Mouse (Mus musculus): ENCODE data around the gene Tmem200c. TPM values are rescaled to one million over a fixed set of nuclear protein-coding genes. Genes with fewer than 3 reads are reported as not detected.
A peak's percentile ranks its signal among the peaks of the same experiment; 100 is the strongest.

Gene Tmem200c
- polyA plus RNA-seq, 1 experiment from 2014 or later: 0.65 TPM

DNA sequence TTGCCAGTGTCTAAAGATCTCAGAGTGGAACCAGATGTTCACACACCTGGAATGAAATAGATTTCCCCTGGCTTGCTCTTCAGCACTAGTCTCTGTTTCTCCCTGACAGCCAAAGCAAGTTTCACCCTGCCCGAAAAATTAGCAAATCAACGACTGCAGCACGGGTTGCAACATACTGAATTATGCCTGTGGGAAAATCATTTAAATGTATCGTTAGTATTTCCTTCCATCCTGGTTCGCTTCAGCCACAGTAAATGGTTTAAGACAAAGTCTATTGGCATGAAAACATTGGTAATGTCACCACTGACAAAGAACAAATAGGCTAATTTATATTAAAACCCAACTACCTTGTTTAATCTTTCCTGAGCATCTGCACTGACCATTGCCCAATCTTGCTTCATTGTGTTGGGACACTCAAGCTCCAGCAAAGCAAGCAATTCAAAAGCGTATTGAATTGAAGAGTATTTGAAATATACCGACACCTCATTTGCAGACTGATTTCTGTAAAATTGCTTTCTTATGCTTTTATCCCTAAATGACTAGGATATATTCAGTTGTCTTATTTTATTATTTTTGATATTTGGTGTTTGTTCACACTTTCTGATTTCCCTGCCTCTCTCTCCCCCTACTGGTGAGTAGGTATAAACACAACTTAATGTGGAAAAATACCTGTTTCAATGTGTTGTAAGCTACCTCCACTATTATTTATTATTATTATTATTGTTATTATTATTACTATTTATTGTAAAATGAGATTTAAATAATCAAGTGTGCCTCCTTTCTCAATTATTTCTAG is 25.9 kb downstream of the Tmem200c start:
- Histone ChIP-seq H3K27ac (no peak overlapping the region), H3K9ac (no peak overlapping the region), H3K4me2 (no peak overlapping the region), H3K36me3 (no peaks in the 10 kb centered on the region), H3K9me3 (no peaks in the 10 kb centered on the region), H3K4me1 (no peaks in the 10 kb centered on the region), H3K27me3 (no peaks in the 10 kb centered on the region), H3K4me3 (no peak overlapping the region)
- no peak for ATAC-seq (ENCODE audit: insufficient number of reproducible peaks, low FRiP score, low TSS enrichment, low read depth)
- WGBS: 53% methylated on average over 7 of the region's 7 CpGs

DNA sequence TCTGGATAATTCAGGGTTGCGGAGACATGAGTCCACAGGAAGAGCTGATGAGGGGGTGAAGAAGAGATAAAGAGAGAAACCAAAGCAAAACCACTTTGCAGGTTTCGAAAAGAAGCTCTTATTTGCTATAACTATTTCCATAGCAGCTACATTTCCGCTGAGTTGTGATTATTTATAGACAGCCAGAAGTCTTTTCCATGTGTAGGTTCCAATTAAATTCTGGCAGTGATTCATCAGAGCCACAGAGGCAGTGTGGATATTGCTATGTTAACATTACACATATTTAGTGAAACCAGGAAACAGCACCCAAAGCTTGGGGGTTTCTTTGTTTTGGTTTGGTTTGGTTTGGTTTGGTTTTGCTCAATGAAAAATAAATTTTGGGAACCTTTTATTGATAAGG is 37.8 kb downstream of the Tmem200c start:
- no peaks in the 10 kb centered on the region for H3K36me3 ChIP-seq
- H3K9me3 ChIP-seq: no peaks in the 10 kb centered on the region
- H3K27me3 ChIP-seq: no peaks in the 10 kb centered on the region
- no peak overlapping the region for H3K4me2 ChIP-seq
- H3K4me1 ChIP-seq: no peaks in the 10 kb centered on the region
- no peak for ATAC-seq (ENCODE audit: insufficient number of reproducible peaks, low FRiP score, low TSS enrichment, low read depth)
- 59% methylated on average over 3 of the region's 3 CpGs for WGBS
- H3K4me3 ChIP-seq: no peak overlapping the region
- no peak overlapping the region for H3K27ac ChIP-seq
- no peak overlapping the region for H3K9ac ChIP-seq

DNA sequence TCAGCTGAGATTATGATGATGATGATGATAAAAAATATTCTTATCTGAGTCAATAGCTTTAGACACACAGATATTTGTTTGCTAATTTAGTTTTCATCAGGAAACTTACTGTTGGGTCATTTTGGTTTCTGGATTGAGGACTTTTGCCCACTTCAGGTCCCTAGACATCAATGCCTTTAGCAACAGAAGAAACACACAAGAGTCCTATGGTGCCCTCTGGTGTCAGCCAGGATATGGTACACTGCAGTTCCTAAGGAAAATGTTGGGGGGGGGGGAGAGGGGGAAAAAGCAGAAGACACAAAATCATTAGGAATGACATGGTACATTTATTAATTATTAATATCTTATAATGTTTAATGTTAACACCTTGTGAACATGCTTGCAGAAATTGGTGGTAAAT is 42.0 kb downstream of the Tmem200c start:
- Histone ChIP-seq H3K27ac (no peak overlapping the region), H3K4me1 (no peaks in the 10 kb centered on the region), H3K9me3 (no peaks in the 10 kb centered on the region), H3K36me3 (no peaks in the 10 kb centered on the region), H3K4me3 (no peak overlapping the region), H3K4me2 (no peak overlapping the region), H3K27me3 (no peaks in the 10 kb centered on the region), H3K9ac (no peak overlapping the region)
- ATAC-seq (ENCODE audit: insufficient number of reproducible peaks, low FRiP score, low TSS enrichment, low read depth): no peak

DNA sequence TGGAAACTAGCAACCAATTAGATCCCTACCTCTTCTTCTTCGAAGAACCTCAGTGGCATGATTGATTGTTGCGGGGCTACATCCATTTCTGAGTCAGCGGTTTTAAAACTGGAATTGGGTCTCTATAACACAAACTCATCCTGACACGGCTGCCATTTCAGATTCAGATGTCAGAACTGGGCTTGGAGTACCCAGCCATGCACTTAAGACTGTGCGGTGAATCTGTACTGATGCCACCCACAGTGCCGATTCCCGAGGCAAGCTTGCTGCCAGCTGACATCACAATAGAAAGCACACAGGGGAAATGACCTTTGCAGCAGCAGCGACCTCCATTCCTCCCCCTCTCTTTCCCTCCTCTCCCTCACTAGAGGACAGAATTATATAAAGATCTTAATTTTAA is 47.6 kb downstream of the Tmem200c start:
- no peaks in the 10 kb centered on the region for H3K36me3 ChIP-seq
- no peak overlapping the region for H3K9ac ChIP-seq
- WGBS: 72% methylated on average over 8 of the region's 8 CpGs
- no peaks in the 10 kb centered on the region; the same call in 1 of the 2 replicates for H3K4me1 ChIP-seq
- H3K27ac ChIP-seq: no peak overlapping the region
- ATAC-seq (ENCODE audit: insufficient number of reproducible peaks, low FRiP score, low TSS enrichment, low read depth): no peak
- H3K4me2 ChIP-seq: no peak overlapping the region
- H3K27me3 ChIP-seq: 0 out of 2 replicates have a peak, but pooled peaks cover 4% of the 10 kb centered on the region
- H3K9me3 ChIP-seq: no peaks in the 10 kb centered on the region
- no peak overlapping the region for H3K4me3 ChIP-seq

DNA sequence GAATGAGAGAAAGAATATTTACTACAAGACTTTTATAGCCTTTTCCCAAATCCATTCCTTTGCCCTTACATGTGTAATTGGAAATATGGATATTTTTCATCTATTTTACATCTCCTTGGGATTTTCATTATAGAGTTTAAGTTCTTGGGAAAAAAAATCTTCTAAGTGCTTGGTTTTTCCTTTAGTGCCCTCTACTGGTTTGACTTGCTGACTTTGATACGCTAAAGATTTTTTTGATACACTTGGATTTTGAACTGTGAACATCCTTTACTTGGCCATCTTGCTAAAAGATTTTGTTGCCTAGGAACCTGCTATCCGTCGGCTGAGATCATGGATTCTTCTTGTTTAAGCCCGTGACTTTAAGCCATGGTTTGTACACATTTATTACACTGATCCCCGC is 48.8 kb downstream of the Tmem200c start:
- 0 out of 2 replicates have a peak, but pooled peaks cover 4% of the 10 kb centered on the region for H3K27me3 ChIP-seq

DNA sequence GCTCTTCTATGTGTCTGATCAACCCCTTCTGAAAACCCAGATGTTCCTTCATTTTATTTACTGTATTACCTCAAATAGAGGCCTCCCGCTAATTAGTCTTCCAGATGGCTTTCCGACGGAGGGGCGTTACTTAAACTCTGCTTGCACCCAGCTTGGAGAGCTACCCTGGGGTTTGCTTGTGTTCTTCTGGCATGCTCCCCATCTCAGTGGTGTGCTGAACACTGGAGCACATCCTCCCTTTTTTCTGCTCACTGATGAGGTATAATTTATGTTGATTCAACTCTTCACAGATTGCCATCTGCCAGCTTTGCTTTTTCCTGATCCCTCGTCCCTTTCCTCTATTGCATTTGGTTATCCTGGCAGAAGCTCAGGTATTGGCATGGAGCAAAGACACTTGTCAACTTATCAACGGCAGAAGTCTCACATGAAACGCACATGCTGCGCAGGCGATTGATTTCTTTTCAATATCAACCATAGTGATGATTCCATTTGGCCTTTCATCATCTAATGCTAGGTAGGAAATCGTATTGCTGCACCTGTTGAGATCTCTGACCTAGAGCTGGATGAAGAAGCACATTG is 49.6 kb downstream of the Tmem200c start:
- H3K36me3 ChIP-seq: no peaks in the 10 kb centered on the region
- no peaks in the 10 kb centered on the region for H3K9me3 ChIP-seq
- no peaks in the 10 kb centered on the region; the same call in 1 of the 2 replicates for H3K4me1 ChIP-seq
- no peak overlapping the region for H3K4me2 ChIP-seq
- no peak overlapping the region for H3K9ac ChIP-seq
- no peak overlapping the region for H3K4me3 ChIP-seq
- H3K27ac ChIP-seq: no peak overlapping the region
- H3K27me3 ChIP-seq: 0 out of 2 replicates have a peak, but pooled peaks cover 4% of the 10 kb centered on the region
- ATAC-seq (ENCODE audit: insufficient number of reproducible peaks, low FRiP score, low TSS enrichment, low read depth): no peak
- WGBS: 58% methylated on average over 10 of the region's 10 CpGs

More for the DNA sequence above, 48.8 kb downstream of the Tmem200c start:
- Histone ChIP-seq H3K27ac (no peak overlapping the region), H3K4me2 (no peak overlapping the region), H3K36me3 (no peaks in the 10 kb centered on the region), H3K9ac (no peak overlapping the region), H3K4me1 (no peaks in the 10 kb centered on the region; the same call in 1 of the 2 replicates), H3K9me3 (no peaks in the 10 kb centered on the region), H3K4me3 (no peak overlapping the region)
- WGBS: 69% methylated on average over 5 of the region's 5 CpGs
- ATAC-seq (ENCODE audit: insufficient number of reproducible peaks, low FRiP score, low TSS enrichment, low read depth): no peak

DNA sequence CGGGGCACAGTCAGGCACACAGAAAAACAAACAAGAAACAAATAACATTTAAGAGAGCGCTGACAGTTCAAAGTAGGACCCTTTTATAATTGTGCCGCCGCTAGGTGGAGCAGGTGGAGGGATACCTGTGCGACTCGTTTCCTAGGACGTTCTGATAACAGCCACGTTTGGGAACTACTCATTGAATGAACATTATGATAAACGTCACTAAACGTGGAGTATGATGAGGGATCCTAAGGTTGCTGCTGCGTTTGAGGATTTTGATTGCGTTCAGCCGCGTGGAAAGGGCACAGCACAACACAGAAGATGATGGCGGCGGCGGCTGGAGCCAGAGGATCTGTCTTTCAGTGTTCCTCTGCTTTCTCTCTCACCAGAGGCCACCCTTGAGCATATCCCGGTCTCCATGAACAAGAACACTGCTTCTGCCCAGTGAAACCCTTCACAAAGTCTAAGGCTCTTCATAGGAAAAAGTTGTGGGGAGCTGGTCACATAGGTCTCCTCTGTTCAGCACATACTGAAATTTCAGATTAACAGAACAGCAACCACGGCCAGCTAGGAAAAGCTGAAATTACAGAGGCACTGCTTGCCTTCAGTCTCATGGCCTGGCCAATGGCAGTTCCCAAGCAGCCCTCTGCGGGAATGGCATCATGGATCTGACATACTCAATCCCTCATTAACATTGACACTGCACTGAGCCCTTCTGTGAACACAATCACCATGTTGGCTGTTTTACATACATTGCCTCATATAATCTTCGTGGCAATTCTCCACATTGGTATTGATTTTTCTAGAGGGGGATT is 55.5 kb downstream of the Tmem200c start:
- ATAC-seq (ENCODE audit: insufficient number of reproducible peaks, low FRiP score, low TSS enrichment, low read depth): no peak
- 14% methylated on average over 21 of the region's 21 CpGs for WGBS
- Histone ChIP-seq H3K4me1 (no peaks in the 10 kb centered on the region), H3K4me2 (peak overlapping the region; percentile 46), H3K4me3 (peak overlapping the region; percentile 36), H3K27me3 (no peaks in the 10 kb centered on the region), H3K36me3 (no peaks in the 10 kb centered on the region), H3K9me3 (no peaks in the 10 kb centered on the region), H3K9ac (no peak overlapping the region), H3K27ac (no peak overlapping the region)

DNA sequence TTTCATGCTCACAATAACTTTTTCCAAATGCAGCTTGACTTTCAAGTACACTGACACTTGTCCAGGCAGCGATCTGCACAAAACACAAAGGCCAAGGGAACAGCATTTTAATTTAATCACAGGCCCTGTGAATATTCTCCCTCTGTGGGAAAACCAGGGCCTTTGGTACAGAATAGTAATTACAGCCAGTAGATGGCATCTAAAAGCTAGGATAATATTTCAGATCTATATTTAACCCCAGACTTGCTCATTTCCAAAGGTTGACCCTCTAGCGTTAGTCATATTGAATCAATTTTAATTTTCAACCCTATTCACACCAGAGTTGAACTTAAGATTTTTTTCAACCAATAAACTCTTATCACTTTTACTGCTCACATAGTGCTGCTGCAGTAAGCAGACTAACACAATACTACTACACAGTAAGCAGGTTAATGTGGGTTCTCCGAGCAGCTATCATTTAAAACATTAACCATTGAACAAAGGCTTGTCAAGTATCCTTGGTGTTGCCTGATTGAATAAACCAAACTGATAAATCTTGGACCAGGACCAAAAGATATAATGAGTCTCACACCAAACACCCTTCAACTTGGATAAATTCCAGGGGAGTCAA is 57.2 kb downstream of the Tmem200c start:
- Histone ChIP-seq H3K27me3 (no peaks in the 10 kb centered on the region), H3K27ac (no peak overlapping the region), H3K4me2 (no peak overlapping the region), H3K9ac (no peak overlapping the region), H3K4me1 (no peaks in the 10 kb centered on the region), H3K9me3 (no peaks in the 10 kb centered on the region), H3K36me3 (no peaks in the 10 kb centered on the region), H3K4me3 (no peak overlapping the region)
- no peak for ATAC-seq (ENCODE audit: insufficient number of reproducible peaks, low FRiP score, low TSS enrichment, low read depth)
- WGBS: 69% methylated on average over 3 of the region's 3 CpGs

DNA sequence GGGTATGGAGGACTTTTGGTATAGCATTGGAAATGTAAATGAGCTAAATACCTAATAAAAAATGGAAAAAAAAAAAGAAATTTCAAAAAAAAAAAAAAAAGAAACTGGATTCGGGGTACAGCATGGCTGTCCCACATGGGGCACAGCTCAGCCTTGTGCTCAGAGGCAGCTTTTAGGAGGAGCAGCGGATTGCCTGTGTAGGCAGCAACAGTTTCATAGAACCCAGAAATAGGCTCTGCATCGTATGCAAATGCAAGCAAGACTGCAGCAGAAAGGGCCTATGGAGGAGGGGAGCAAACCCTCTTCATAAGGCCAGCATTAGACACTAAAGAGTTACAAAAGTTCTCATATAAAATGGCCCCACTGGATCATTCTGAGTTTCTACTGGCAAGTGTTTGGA is 64.2 kb downstream of the Tmem200c start:
- Histone ChIP-seq H3K9ac (no peak overlapping the region), H3K4me2 (no peak overlapping the region), H3K27me3 (no peaks in the 10 kb centered on the region), H3K9me3 (no peaks in the 10 kb centered on the region), H3K27ac (no peak overlapping the region), H3K36me3 (no peaks in the 10 kb centered on the region), H3K4me1 (no peaks in the 10 kb centered on the region), H3K4me3 (no peak overlapping the region)
- 85% methylated on average over 3 of the region's 3 CpGs for WGBS
- ATAC-seq (ENCODE audit: insufficient number of reproducible peaks, low FRiP score, low TSS enrichment, low read depth): no peak

Measured in limb, embryonic 15.5 days (tissue).